Mouse (Mus musculus) ovary, postnatal 14 days (tissue): ENCODE data around the gene Fan1.

ENCODE experiments used
- DNase-seq: peaks from one replicate; pipeline ENCODE4 v3.0.0; 2022; ENCODE audit warnings: low spot score

Gene Fan1

GRCm38 (mm10) chr7:64331309-64331708 lies 42.6 kb downstream of the Fan1 start:
- no peak for DNase-seq

DNA sequence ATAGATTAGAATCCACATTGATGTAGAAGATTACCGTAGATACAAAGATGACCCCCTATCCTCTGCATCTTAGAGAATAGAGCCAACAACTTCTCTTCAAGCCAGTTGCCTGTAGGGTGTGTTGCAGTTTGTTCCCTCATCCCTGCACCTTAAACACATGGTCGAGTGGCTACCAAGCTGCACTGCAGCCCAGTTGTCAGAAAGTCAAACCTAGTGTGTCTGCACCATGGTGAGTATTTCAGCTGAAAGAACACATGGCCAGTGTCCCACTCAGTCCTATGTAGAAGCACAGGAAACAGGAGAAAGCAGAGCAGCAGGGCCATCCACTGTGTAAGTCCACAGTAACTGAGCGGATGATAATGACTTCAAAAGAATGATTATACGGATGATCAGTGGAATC lies 46.4 kb downstream of the Fan1 start:
- DNase-seq = no peak

- DNase-seq = peak; percentile 69
Observed at GRCm38 (mm10) chr7:64326892-64327291, 47.0 kb downstream of the Fan1 start.

- DNase-seq = no peak
Observed at GRCm38 (mm10) chr7:64321658-64322057, 52.2 kb downstream of the Fan1 start.

DNA sequence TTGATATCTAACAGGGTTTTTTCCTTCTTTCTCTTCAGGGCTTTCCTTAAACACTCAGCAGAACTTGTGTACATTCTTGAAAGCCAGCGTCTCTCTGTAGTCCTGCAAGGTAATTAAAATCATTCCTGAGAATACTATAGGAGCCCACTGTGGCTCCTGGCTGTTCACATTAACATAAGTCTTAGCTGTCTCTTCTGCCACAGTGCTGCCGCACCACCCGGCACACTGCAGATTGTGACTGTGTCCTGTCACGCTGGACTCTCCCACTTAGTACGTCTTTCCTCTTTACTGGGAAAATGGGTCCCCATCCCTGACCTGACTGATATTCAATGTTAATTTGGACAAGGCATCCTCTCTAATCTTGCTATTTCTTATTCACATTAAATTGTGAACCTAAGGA lies 52.8 kb downstream of the Fan1 start:
- DNase-seq = no peak

GRCm38 (mm10) chr7:64312811-64313210 lies 61.1 kb downstream of the Fan1 start:
- DNase-seq = no peak

- no peak for DNase-seq
Observed at GRCm38 (mm10) chr7:64310756-64311155, 63.1 kb downstream of the Fan1 start.

DNA sequence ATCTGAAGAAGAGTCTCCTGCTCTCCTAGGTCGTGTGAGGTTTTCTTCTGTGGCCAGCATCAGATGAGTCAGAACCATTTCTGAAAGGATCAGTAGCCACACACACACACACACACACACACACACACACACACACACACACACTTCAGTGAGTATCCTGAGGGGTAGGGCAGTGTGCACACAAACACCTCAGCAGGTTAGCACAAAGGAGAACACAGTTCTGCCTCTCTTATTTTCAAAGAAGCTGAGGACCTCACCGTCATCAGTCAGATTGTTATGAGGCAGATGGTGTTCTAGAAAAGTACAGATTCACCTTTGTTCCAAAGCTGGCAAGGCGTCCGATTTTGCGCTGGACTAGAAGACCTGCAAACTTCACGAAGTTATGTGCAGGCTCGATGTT lies 63.7 kb downstream of the Fan1 start:
- no peak for DNase-seq
